Mouse (Mus musculus): ENCODE results near the gene Noxo1.

DNA sequence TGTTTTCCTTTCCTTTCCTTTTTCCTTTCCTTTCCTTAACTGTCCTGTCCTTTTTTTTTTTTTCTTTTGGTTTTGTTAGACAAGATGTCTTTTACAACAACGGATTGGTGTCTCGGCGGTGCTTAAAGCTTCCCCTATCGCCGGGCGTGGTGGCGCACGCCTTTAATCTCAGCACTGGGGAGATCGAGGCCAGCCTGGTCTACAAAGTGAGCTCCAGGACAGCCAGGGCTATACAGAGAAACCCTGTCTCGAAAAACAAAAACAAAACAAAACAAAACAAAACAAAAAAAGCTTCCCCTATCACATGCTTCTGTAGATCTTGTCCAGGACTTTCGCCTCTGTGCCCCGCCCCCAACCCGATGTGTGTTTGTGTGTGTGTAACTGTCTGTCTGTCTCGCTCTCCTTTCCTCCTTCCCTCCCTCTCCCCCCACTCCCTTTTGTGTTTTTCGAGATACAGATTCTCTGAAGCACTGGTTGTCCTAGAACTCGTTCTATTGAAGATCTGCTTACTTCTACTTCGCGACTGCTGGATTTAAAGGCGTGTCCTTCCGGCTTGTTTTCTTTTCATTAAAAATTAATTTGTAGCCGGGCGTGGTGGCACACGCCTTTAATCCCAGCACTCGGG is 11.9 kb downstream of the Noxo1 start:
- TF ChIP-seq CTCF (IDR thresholded peaks at IDR 0.05 in 2 of 3, conservative IDR thresholded peaks at IDR 0.05 in 1 of 3; ENCODE audit: control insufficient read depth in 1 of 3, insufficient read depth in 1 of 3, low read depth in 2 of 3, low read length in 3 of 3, poor library complexity in 1 of 3, severe bottlenecking in 1 of 3) (no peak), MXI1 (IDR thresholded peaks at IDR 0.05; ENCODE audit: low read depth, low read length) (no peak), SMC3 (IDR thresholded peaks at IDR 0.05; ENCODE audit: low read depth, low read length) (no peak), BHLHE40 (IDR thresholded peaks at IDR 0.05; ENCODE audit: borderline replicate concordance, low read depth, low read length) (no peak), NELFE (IDR thresholded peaks at IDR 0.05; ENCODE audit: low read depth, low read length) (no peak), MAFK (IDR thresholded peaks at IDR 0.05; ENCODE audit: borderline replicate concordance, low read depth, low read length) (no peak), MYC (IDR thresholded peaks at IDR 0.05; ENCODE audit: low read depth, low read length) (no peak), SIN3A (IDR thresholded peaks at IDR 0.05; ENCODE audit: low read length) (no peak), TCF12 (IDR thresholded peaks at IDR 0.05; ENCODE audit: low read depth, low read length) (no peak), GATA1 (IDR thresholded peaks at IDR 0.05; ENCODE audit: low read depth, low read length) (no peak), ZC3H11A (IDR thresholded peaks at IDR 0.05; ENCODE audit: low read depth, low read length) (no peak), TAL1 (IDR thresholded peaks at IDR 0.05; ENCODE audit: low read length) (no peak), HCFC1 (IDR thresholded peaks at IDR 0.05; ENCODE audit: low read depth, low read length) (no peak)

Data from MEL (cell line).